Mouse (Mus musculus) CH12.LX (cell line): ENCODE measurements around the gene Ltbp2.

Source experiments
- CTCF ChIP-seq, 2 experiments: IDR thresholded peaks in 1 of 2; conservative IDR thresholded peaks in 1 of 2; 2 replicates each; pipeline ENCODE4 v1.5.1; 2011 to 2012; ENCODE audit warnings: low read depth in 2 of 2, low read length in 2 of 2, improper control_type of control experiment in 1 of 2, inconsistent platforms in 1 of 2, mild to moderate bottlenecking in 1 of 2, moderate library complexity in 1 of 2
- EP300 ChIP-seq: IDR thresholded peaks from 2 replicates; pipeline ENCODE4 v1.6.1; 2011; ENCODE audit warnings: low read length, improper control_type of control experiment
- ETS1 ChIP-seq: conservative IDR thresholded peaks from 2 replicates; pipeline ENCODE4 v1.6.1; 2012; ENCODE audit warnings: low read depth, mild to moderate bottlenecking, inconsistent platforms, low read length, improper control_type of control experiment, moderate library complexity
- POLR2A ChIP-seq: IDR thresholded peaks from 2 replicates; pipeline ENCODE4 v1.6.1; 2011; ENCODE audit warnings: low read depth, mild to moderate bottlenecking, improper control_type of control experiment, low read length
- POLR2AphosphoS2 ChIP-seq: IDR thresholded peaks from 2 replicates; pipeline ENCODE4 v1.6.1; 2011; ENCODE audit warnings: low read depth, low read length, improper control_type of control experiment
- ZNF384 ChIP-seq: IDR thresholded peaks from 2 replicates; pipeline ENCODE4 v1.6.1; 2012; ENCODE audit warnings: low read depth, low read length, improper control_type of control experiment, inconsistent platforms

DNA sequence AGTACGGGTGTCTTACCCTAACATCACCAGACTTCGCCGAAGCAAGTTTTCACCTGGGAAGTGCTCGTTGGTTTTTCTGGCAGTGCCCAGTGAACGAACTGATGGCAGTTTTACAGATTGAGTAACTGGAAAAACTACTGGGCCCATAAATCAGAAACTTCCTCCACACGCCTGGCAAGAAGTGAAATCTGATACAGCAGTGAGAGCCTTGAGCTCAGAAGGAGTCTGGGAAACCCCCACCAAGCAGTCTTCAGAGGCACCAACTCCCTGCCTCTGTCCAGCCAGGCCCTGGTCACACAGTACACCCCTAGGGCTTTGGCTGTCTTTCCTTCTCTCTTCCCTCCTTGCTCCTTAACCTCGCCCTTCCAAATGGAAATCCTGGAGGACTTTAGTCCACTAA is 28.9 kb downstream of the Ltbp2 start:
- TF ChIP-seq EP300 (peak; percentile 75), ETS1 (no peak; the same call in 1 of the 2 replicates), ZNF384 (no peak), POLR2AphosphoS2 (no peak), POLR2A (peak; percentile 18; the same call in 1 of the 2 replicates), CTCF (conservative IDR thresholded peaks at IDR 0.05 in 1 of 2, IDR thresholded peaks at IDR 0.05 in 1 of 2; ENCODE audit: low read depth in 2 of 2, low read length in 2 of 2) (no peak)
